ENCODE assay signal across 7 mouse cellular contexts in genomic region chr8:122433269-122433905, GRCm38 (mm10). TPM values are rescaled to one million over a fixed set of nuclear protein-coding genes. Genes with fewer than 3 reads are reported as not detected.
DNase-seq lines count a peak whose midpoint lies in the region; ATAC-seq and TF ChIP-seq lines count a peak whose summit lies in the region.

No protein-coding gene starts in this region.

- TF ChIP-seq EP300 in liver, embryonic 14.5 days (IDR thresholded peaks at IDR 0.05; ENCODE audit: low read depth): no peak
- TF ChIP-seq EP300 in stomach, postnatal 0 days (optimal IDR thresholded peaks at IDR 0.05): no peak

- no peak overlapping the region for H3K4me3 ChIP-seq in neural tube, embryonic 11.5 days (ENCODE audit: low read depth, low read length)
- H3K4me3 ChIP-seq in forebrain, embryonic 15.5 days: no peak overlapping the region
- no peak overlapping the region; a peak in 1 of 4 replicates for H3K4me3 ChIP-seq in liver, embryonic 14.5 days (ENCODE audit: insufficient read depth in 1 of 2, low read depth in 2 of 2, low read length in 2 of 2)
- H3K4me3 ChIP-seq in stomach, postnatal 0 days (ENCODE audit: low read depth, low read length): no peak overlapping the region

- ATAC-seq in neural tube, embryonic 11.5 days (ENCODE audit: insufficient read depth, low FRiP score, low TSS enrichment): 0 out of 2 replicates have a peak, but pooled peaks have one; percentile 23
- peak; percentile 32 for ATAC-seq in forebrain, embryonic 15.5 days (replicated peaks)
- ATAC-seq in liver, embryonic 14.5 days (ENCODE audit: insufficient read depth): peak; percentile 30
- ATAC-seq in stomach, postnatal 0 days (ENCODE audit: low FRiP score, low TSS enrichment): no peak; the same call in 1 of the 2 replicates

- H3K9me3 ChIP-seq in neural tube, embryonic 11.5 days (ENCODE audit: control insufficient read depth, low read length): no peaks in the 10 kb centered on the region
- H3K9me3 ChIP-seq in forebrain, embryonic 15.5 days: no peaks in the 10 kb centered on the region
- no peaks in the 10 kb centered on the region for H3K9me3 ChIP-seq in liver, embryonic 14.5 days (ENCODE audit: control insufficient read depth, low read length)
- no peaks in the 10 kb centered on the region for H3K9me3 ChIP-seq in stomach, postnatal 0 days (ENCODE audit: control insufficient read depth, low read length)

- no peak overlapping the region for H3K9ac ChIP-seq in neural tube, embryonic 11.5 days (ENCODE audit: low read length)
- no peak overlapping the region for H3K9ac ChIP-seq in forebrain, embryonic 15.5 days (replicated peaks)
- no peak overlapping the region for H3K9ac ChIP-seq in liver, embryonic 14.5 days (replicated peaks)
- no peak overlapping the region for H3K9ac ChIP-seq in stomach, postnatal 0 days (ENCODE audit: low read length)

- TF ChIP-seq CTCF in liver, embryonic 14.5 days (IDR thresholded peaks at IDR 0.05; ENCODE audit: low read depth): peak; percentile 55
- peak; percentile 57 for TF ChIP-seq CTCF in stomach, postnatal 0 days (IDR thresholded peaks at IDR 0.05; ENCODE audit: low read depth)

- no peaks in the 10 kb centered on the region for H3K27me3 ChIP-seq in neural tube, embryonic 11.5 days (ENCODE audit: control insufficient read depth, insufficient read depth, low read length)
- H3K27me3 ChIP-seq in forebrain, embryonic 15.5 days: no peaks in the 10 kb centered on the region
- no peaks in the 10 kb centered on the region for H3K27me3 ChIP-seq in liver, embryonic 14.5 days (ENCODE audit: control insufficient read depth, insufficient read depth, low read length)
- no peaks in the 10 kb centered on the region for H3K27me3 ChIP-seq in stomach, postnatal 0 days (ENCODE audit: control insufficient read depth, insufficient read depth, low read length)

- DNase-seq in neural tube, embryonic 11.5 days (ENCODE audit: low spot score): no peak
- DNase-seq in neural tube, embryonic 10.5 days (ENCODE audit: extremely low spot score, low spot score): no peak
- DNase-seq in liver, embryonic 14.5 days (ENCODE audit: low read depth in 3 of 3, low spot score in 3 of 3): no peak
- DNase-seq in stomach, postnatal 0 days (ENCODE audit: low spot score): no peak
- no peak for DNase-seq in thymus, postnatal 25 days
- no peak for DNase-seq in spleen, postnatal 4 days (ENCODE audit: low spot score in 2 of 2)

- H3K27ac ChIP-seq in neural tube, embryonic 11.5 days (ENCODE audit: low read depth, low read length): no peak overlapping the region
- no peak overlapping the region for H3K27ac ChIP-seq in forebrain, embryonic 15.5 days (replicated peaks)
- no peak overlapping the region for H3K27ac ChIP-seq in liver, embryonic 14.5 days
- H3K27ac ChIP-seq in stomach, postnatal 0 days (replicated peaks): no peak overlapping the region

- peaks cover 14% of the 10 kb centered on the region for H3K4me1 ChIP-seq in neural tube, embryonic 11.5 days (ENCODE audit: control insufficient read depth, insufficient read depth, low read length)
- H3K4me1 ChIP-seq in forebrain, embryonic 15.5 days: peaks cover 11% of the 10 kb centered on the region
- peaks cover 3 to 19% of the 10 kb centered on the region in 2 experiments for H3K4me1 ChIP-seq in liver, embryonic 14.5 days (replicated peaks; ENCODE audit: control insufficient read depth in 2 of 2, insufficient read depth in 2 of 2, low read length in 1 of 2)
- no peaks in the 10 kb centered on the region for H3K4me1 ChIP-seq in stomach, postnatal 0 days (replicated peaks; ENCODE audit: control insufficient read depth, insufficient read depth)

- WGBS in neural tube, embryonic 11.5 days: 71% methylated on average over 11 of the region's 11 CpGs
- 66% methylated on average over 11 of the region's 11 CpGs for WGBS in forebrain, embryonic 15.5 days
- 56% methylated on average over 11 of the region's 11 CpGs for WGBS in liver, embryonic 14.5 days (ENCODE audit: insufficient replicate concordance)
- 59% methylated on average over 11 of the region's 11 CpGs for WGBS in stomach, postnatal 0 days

- H3K4me2 ChIP-seq in neural tube, embryonic 11.5 days (ENCODE audit: low read depth): no peak overlapping the region
- H3K4me2 ChIP-seq in forebrain, embryonic 15.5 days (replicated peaks): no peak overlapping the region
- peak overlapping the region; percentile 72 for H3K4me2 ChIP-seq in liver, embryonic 14.5 days (ENCODE audit: low read depth)
- no peak overlapping the region for H3K4me2 ChIP-seq in stomach, postnatal 0 days (replicated peaks; ENCODE audit: low read depth)

- peaks cover 15% of the 10 kb centered on the region for H3K36me3 ChIP-seq in neural tube, embryonic 11.5 days (ENCODE audit: control insufficient read depth, insufficient read depth, low read length)
- peaks cover 34% of the 10 kb centered on the region for H3K36me3 ChIP-seq in forebrain, embryonic 15.5 days
- no peaks in the 10 kb centered on the region for H3K36me3 ChIP-seq in liver, embryonic 14.5 days (replicated peaks; ENCODE audit: control insufficient read depth, insufficient read depth, low read depth)
- peaks cover 12% of the 10 kb centered on the region; the same call in 1 of the 2 replicates for H3K36me3 ChIP-seq in stomach, postnatal 0 days (ENCODE audit: control insufficient read depth, insufficient read depth, low read length)

RNA-seq across cellular contexts. Expression of gene Cyba, which starts 0.7 kb away (rescaled TPM):
- polyA plus RNA-seq in neural tube, embryonic 11.5 days (2014; fragmentation: Nextera tagmentation; extraction: Ambion mirVana): 52.5 and 57.7 TPM in 2 replicates
- 30.1 and 32.8 TPM in 2 replicates for polyA plus RNA-seq in forebrain, embryonic 15.5 days (2015; fragmentation: Nextera tagmentation; extraction: Ambion mirVana)
- polyA plus RNA-seq in liver, embryonic 14.5 days (2012; rRNA removed): 71.3 and 74.6 TPM in 2 replicates
- polyA plus RNA-seq in liver, embryonic 14.5 days (2014; fragmentation: Nextera tagmentation; extraction: Ambion mirVana): 129 and 146 TPM in 2 replicates
- polyA plus RNA-seq in stomach, postnatal 0 days (2015; fragmentation: Nextera tagmentation; extraction: Ambion mirVana): 250 and 267 TPM in 2 replicates

RNA-seq across cellular contexts. Expression of gene Mvd, which starts 9.8 kb away (rescaled TPM):
- polyA plus RNA-seq in neural tube, embryonic 11.5 days (2014; fragmentation: Nextera tagmentation; extraction: Ambion mirVana): 53.7 and 58.5 TPM in 2 replicates
- polyA plus RNA-seq in forebrain, embryonic 15.5 days (2015; fragmentation: Nextera tagmentation; extraction: Ambion mirVana): 50.3 and 51.7 TPM in 2 replicates
- polyA plus RNA-seq in liver, embryonic 14.5 days (2012; rRNA removed): 21.6 and 23.3 TPM in 2 replicates
- polyA plus RNA-seq in liver, embryonic 14.5 days (2014; fragmentation: Nextera tagmentation; extraction: Ambion mirVana): 15.3 and 17.2 TPM in 2 replicates
- 34.6 and 35.7 TPM in 2 replicates for polyA plus RNA-seq in stomach, postnatal 0 days (2015; fragmentation: Nextera tagmentation; extraction: Ambion mirVana)

RNA-seq across cellular contexts. Expression of gene Il17c, which starts 11.6 kb away (rescaled TPM):
- polyA plus RNA-seq in neural tube, embryonic 11.5 days (2014; fragmentation: Nextera tagmentation; extraction: Ambion mirVana): 0.57 TPM in 1 of 2 replicates, not detected in the other
- polyA plus RNA-seq in forebrain, embryonic 15.5 days (2015; fragmentation: Nextera tagmentation; extraction: Ambion mirVana): not detected in 2 replicates
- polyA plus RNA-seq in liver, embryonic 14.5 days (2012; rRNA removed): not detected in 2 replicates
- not detected in 2 replicates for polyA plus RNA-seq in liver, embryonic 14.5 days (2014; fragmentation: Nextera tagmentation; extraction: Ambion mirVana)
- polyA plus RNA-seq in stomach, postnatal 0 days (2015; fragmentation: Nextera tagmentation; extraction: Ambion mirVana): 0.15 and 0.32 TPM in 2 replicates

RNA-seq across cellular contexts. Expression of gene Snai3, which starts 27.1 kb away (rescaled TPM):
- polyA plus RNA-seq in neural tube, embryonic 11.5 days (2014; fragmentation: Nextera tagmentation; extraction: Ambion mirVana): not detected in 2 replicates
- not detected in 2 replicates for polyA plus RNA-seq in forebrain, embryonic 15.5 days (2015; fragmentation: Nextera tagmentation; extraction: Ambion mirVana)
- 0.16 and 0.23 TPM in 2 replicates for polyA plus RNA-seq in liver, embryonic 14.5 days (2012; rRNA removed)
- 0.30 and 0.41 TPM in 2 replicates for polyA plus RNA-seq in liver, embryonic 14.5 days (2014; fragmentation: Nextera tagmentation; extraction: Ambion mirVana)
- polyA plus RNA-seq in stomach, postnatal 0 days (2015; fragmentation: Nextera tagmentation; extraction: Ambion mirVana): 1.4 and 1.6 TPM in 2 replicates

RNA-seq across cellular contexts. Expression of gene Rnf166, which starts 42.5 kb away (rescaled TPM):
- polyA plus RNA-seq in neural tube, embryonic 11.5 days (2014; fragmentation: Nextera tagmentation; extraction: Ambion mirVana): 30.1 and 31.1 TPM in 2 replicates
- 40.2 and 44.8 TPM in 2 replicates for polyA plus RNA-seq in forebrain, embryonic 15.5 days (2015; fragmentation: Nextera tagmentation; extraction: Ambion mirVana)
- polyA plus RNA-seq in liver, embryonic 14.5 days (2012; rRNA removed): 10.0 and 12.6 TPM in 2 replicates
- 8.7 and 9.3 TPM in 2 replicates for polyA plus RNA-seq in liver, embryonic 14.5 days (2014; fragmentation: Nextera tagmentation; extraction: Ambion mirVana)
- polyA plus RNA-seq in stomach, postnatal 0 days (2015; fragmentation: Nextera tagmentation; extraction: Ambion mirVana): 31.2 and 32.2 TPM in 2 replicates
